Mouse (Mus musculus): ENCODE data around the gene Taf11. TPM values are rescaled to one million over a fixed set of nuclear protein-coding genes. Genes with fewer than 3 reads are reported as not detected.

The Taf11 gene
- total and polyA plus RNA-seq, 2 experiments from 2014 or later, result 12.1 to 39.9 TPM

DNA sequence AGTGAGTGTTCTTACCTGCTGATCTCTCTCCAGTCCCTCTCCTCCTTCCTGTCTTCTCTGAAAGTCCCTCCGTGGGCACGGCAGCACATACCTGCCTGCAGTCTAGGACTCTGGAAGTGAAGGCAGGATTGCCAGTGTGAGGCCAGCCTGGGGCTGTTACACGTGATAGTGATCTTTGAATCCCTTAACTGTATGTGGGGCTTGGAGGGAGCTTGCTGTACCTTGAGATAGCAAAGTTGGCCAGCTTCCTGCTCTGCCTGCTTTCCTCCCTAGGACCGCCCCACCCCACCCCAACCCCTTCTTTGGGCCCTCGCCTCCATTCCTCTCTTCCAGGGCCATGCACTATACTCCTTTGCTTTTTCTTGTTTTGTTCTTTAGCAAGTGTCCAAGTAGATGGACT lies 35.1 kb downstream of the Taf11 start:
- Histone ChIP-seq H3K36me3 (replicated peaks; ENCODE audit: control insufficient read depth, insufficient read depth, low read length) (peaks cover 8% of the 10 kb centered on the region; the same call in 1 of the 2 replicates), H3K27me3 (ENCODE audit: control insufficient read depth, insufficient read depth, low read length) (no peaks in the 10 kb centered on the region), H3K4me1 (ENCODE audit: control insufficient read depth, insufficient read depth) (peaks cover 5% of the 10 kb centered on the region), H3K9me3 (replicated peaks; ENCODE audit: control insufficient read depth, low read length) (no peaks in the 10 kb centered on the region), H3K27ac (ENCODE audit: low read depth) (no peak overlapping the region; the same call in 1 of the 2 replicates), H3K4me3 (ENCODE audit: low read depth, low read length) (no peak overlapping the region), H3K4me2 (ENCODE audit: low read depth, low read length) (no peak overlapping the region), H3K9ac (replicated peaks; ENCODE audit: low read depth, low read length) (no peak overlapping the region)
- 43% methylated on average over 5 of the region's 5 CpGs for WGBS
- no peak for DNase-seq (ENCODE audit: low spot score)
- ATAC-seq (ENCODE audit: insufficient read depth, low read depth), result no peak
- no peak for TF ChIP-seq EP300 (IDR thresholded peaks at IDR 0.05; ENCODE audit: low read depth)
- TF ChIP-seq CTCF (IDR thresholded peaks at IDR 0.05; ENCODE audit: low read depth), result no peak

GRCm38 (mm10) chr17:27873583-27873982 lies 36.1 kb downstream of the Taf11 start:
- Histone ChIP-seq H3K4me3 (ENCODE audit: low read depth, low read length) (no peak overlapping the region), H3K27ac (ENCODE audit: low read depth) (no peak overlapping the region), H3K36me3 (replicated peaks; ENCODE audit: control insufficient read depth, insufficient read depth, low read length) (0 out of 2 replicates have a peak, but pooled peaks cover 4% of the 10 kb centered on the region), H3K4me2 (ENCODE audit: low read depth, low read length) (no peak overlapping the region), H3K4me1 (ENCODE audit: control insufficient read depth, insufficient read depth) (peaks cover 5% of the 10 kb centered on the region), H3K9me3 (replicated peaks; ENCODE audit: control insufficient read depth, low read length) (no peaks in the 10 kb centered on the region), H3K9ac (replicated peaks; ENCODE audit: low read depth, low read length) (no peak overlapping the region; the same call in 1 of the 2 replicates), H3K27me3 (ENCODE audit: control insufficient read depth, insufficient read depth, low read length) (no peaks in the 10 kb centered on the region)
- TF ChIP-seq EP300 (IDR thresholded peaks at IDR 0.05; ENCODE audit: low read depth), result no peak
- TF ChIP-seq CTCF (IDR thresholded peaks at IDR 0.05; ENCODE audit: low read depth), result no peak
- DNase-seq (ENCODE audit: low spot score) (no peak), ATAC-seq (ENCODE audit: insufficient read depth, low read depth) (no peak)
- WGBS, result 66% methylated on average over 3 of the region's 3 CpGs

GRCm38 (mm10) chr17:27871851-27872250 lies 37.8 kb downstream of the Taf11 start:
- no peaks in the 10 kb centered on the region for H3K36me3 ChIP-seq (replicated peaks; ENCODE audit: control insufficient read depth, insufficient read depth, low read length)
- H3K4me3 ChIP-seq (ENCODE audit: low read depth, low read length), result no peak overlapping the region
- H3K4me1 ChIP-seq (ENCODE audit: control insufficient read depth, insufficient read depth), result peaks cover 5% of the 10 kb centered on the region
- no peak for TF ChIP-seq CTCF (IDR thresholded peaks at IDR 0.05; ENCODE audit: low read depth)
- no peak for TF ChIP-seq EP300 (IDR thresholded peaks at IDR 0.05; ENCODE audit: low read depth)
- no peak for ATAC-seq (ENCODE audit: insufficient read depth, low read depth)
- 80% methylated on average over 3 of the region's 3 CpGs for WGBS
- no peak overlapping the region for H3K27ac ChIP-seq (ENCODE audit: low read depth)
- H3K4me2 ChIP-seq (ENCODE audit: low read depth, low read length), result no peak overlapping the region
- no peaks in the 10 kb centered on the region for H3K27me3 ChIP-seq (ENCODE audit: control insufficient read depth, insufficient read depth, low read length)
- H3K9me3 ChIP-seq (replicated peaks; ENCODE audit: control insufficient read depth, low read length), result no peaks in the 10 kb centered on the region
- H3K9ac ChIP-seq (replicated peaks; ENCODE audit: low read depth, low read length), result no peak overlapping the region
- no peak for DNase-seq (ENCODE audit: low spot score)

- Histone ChIP-seq H3K27me3 (ENCODE audit: control insufficient read depth, insufficient read depth, low read length) (no peaks in the 10 kb centered on the region), H3K27ac (ENCODE audit: low read depth) (no peak overlapping the region), H3K9me3 (replicated peaks; ENCODE audit: control insufficient read depth, low read length) (no peaks in the 10 kb centered on the region), H3K4me1 (ENCODE audit: control insufficient read depth, insufficient read depth) (no peaks in the 10 kb centered on the region), H3K9ac (replicated peaks; ENCODE audit: low read depth, low read length) (no peak overlapping the region), H3K36me3 (replicated peaks; ENCODE audit: control insufficient read depth, insufficient read depth, low read length) (no peaks in the 10 kb centered on the region), H3K4me3 (ENCODE audit: low read depth, low read length) (no peak overlapping the region), H3K4me2 (ENCODE audit: low read depth, low read length) (no peak overlapping the region)
- TF ChIP-seq EP300 (IDR thresholded peaks at IDR 0.05; ENCODE audit: low read depth) (no peak), CTCF (IDR thresholded peaks at IDR 0.05; ENCODE audit: low read depth) (no peak)
- DNase-seq (ENCODE audit: low spot score) (no peak), ATAC-seq (ENCODE audit: insufficient read depth, low read depth) (no peak)
- 56% methylated on average over 4 of the region's 4 CpGs for WGBS
Measured at GRCm38 (mm10) chr17:27866737-27867136, 42.9 kb downstream of the Taf11 start.

DNA sequence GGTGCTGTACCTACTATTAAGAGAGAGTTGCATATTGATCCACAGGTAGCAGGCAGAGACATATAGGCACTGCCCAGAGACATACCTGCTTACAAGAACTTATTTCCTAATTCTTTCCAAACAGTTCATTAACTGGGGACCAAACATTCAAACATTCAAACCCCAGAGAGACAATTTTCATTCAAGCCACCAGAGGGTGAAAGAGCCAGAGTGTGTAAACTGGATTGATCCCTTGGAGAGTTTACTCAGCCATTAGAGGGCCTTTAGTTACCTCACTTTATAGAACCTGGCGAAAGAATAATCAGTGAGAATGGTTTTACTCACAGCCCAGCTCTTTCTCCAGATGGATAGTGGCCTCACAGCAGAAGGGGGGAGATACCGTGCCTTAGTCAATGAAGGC lies 44.2 kb downstream of the Taf11 start:
- WGBS, result 84% methylated on average over 2 of the region's 2 CpGs
- no peak overlapping the region for H3K27ac ChIP-seq (ENCODE audit: low read depth)
- H3K9me3 ChIP-seq (replicated peaks; ENCODE audit: control insufficient read depth, low read length), result no peaks in the 10 kb centered on the region
- no peaks in the 10 kb centered on the region for H3K4me1 ChIP-seq (ENCODE audit: control insufficient read depth, insufficient read depth)
- TF ChIP-seq CTCF (IDR thresholded peaks at IDR 0.05; ENCODE audit: low read depth) (peak; percentile 11; the same call in 1 of the 2 replicates), EP300 (IDR thresholded peaks at IDR 0.05; ENCODE audit: low read depth) (no peak)
- no peaks in the 10 kb centered on the region for H3K36me3 ChIP-seq (replicated peaks; ENCODE audit: control insufficient read depth, insufficient read depth, low read length)
- H3K27me3 ChIP-seq (ENCODE audit: control insufficient read depth, insufficient read depth, low read length), result no peaks in the 10 kb centered on the region
- ATAC-seq (ENCODE audit: insufficient read depth, low read depth) (no peak), DNase-seq (ENCODE audit: low spot score) (no peak)
- H3K4me3 ChIP-seq (ENCODE audit: low read depth, low read length), result no peak overlapping the region
- H3K9ac ChIP-seq (replicated peaks; ENCODE audit: low read depth, low read length), result no peak overlapping the region
- no peak overlapping the region for H3K4me2 ChIP-seq (ENCODE audit: low read depth, low read length)

GRCm38 (mm10) chr17:27859131-27859530 lies 50.5 kb downstream of the Taf11 start:
- H3K36me3 ChIP-seq (replicated peaks; ENCODE audit: control insufficient read depth, insufficient read depth, low read length), result no peaks in the 10 kb centered on the region
- H3K4me3 ChIP-seq (ENCODE audit: low read depth, low read length), result no peak overlapping the region
- 70% methylated on average over 2 of the region's 2 CpGs for WGBS
- H3K4me2 ChIP-seq (ENCODE audit: low read depth, low read length), result no peak overlapping the region
- no peak overlapping the region for H3K27ac ChIP-seq (ENCODE audit: low read depth)
- ATAC-seq (ENCODE audit: insufficient read depth, low read depth) (no peak), DNase-seq (ENCODE audit: low spot score) (no peak)
- no peak for TF ChIP-seq CTCF (IDR thresholded peaks at IDR 0.05; ENCODE audit: low read depth)
- TF ChIP-seq EP300 (IDR thresholded peaks at IDR 0.05; ENCODE audit: low read depth), result no peak
- H3K27me3 ChIP-seq (ENCODE audit: control insufficient read depth, insufficient read depth, low read length), result no peaks in the 10 kb centered on the region
- H3K9ac ChIP-seq (replicated peaks; ENCODE audit: low read depth, low read length), result no peak overlapping the region
- no peaks in the 10 kb centered on the region for H3K9me3 ChIP-seq (replicated peaks; ENCODE audit: control insufficient read depth, low read length)
- H3K4me1 ChIP-seq (ENCODE audit: control insufficient read depth, insufficient read depth), result peaks cover 10% of the 10 kb centered on the region
